Mouse (Mus musculus): ENCODE measurements around the gene Rras2.

DNA sequence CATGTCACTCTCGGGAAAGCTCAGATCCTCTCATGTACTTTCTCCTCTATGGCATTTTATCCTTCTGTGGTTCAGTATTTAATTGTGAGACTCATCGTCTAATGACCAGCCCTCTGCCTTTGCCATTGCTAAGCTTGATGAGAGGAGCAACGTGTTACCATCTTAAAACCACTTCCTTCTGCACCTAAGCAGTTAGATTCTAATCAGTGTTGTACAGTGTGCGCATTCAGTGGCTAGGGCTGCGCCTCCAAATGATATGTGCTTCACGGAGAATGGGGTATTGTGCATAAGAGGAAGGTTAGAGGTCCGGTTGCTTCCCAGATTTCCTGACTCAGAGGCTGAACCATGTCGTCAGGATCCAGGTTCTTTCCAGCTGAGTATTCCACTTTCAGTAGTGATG lies 43.5 kb upstream of the Rras2 start:
- TF ChIP-seq POLR2A (IDR thresholded peaks at IDR 0.05; ENCODE audit: extremely low read depth, insufficient read depth, low read length) (no peak), CTCF (IDR thresholded peaks at IDR 0.05; ENCODE audit: low read depth, low read length) (no peak)

All from liver, adult 2 months (tissue).